Mouse (Mus musculus) small intestine, adult 2 months (tissue): ENCODE results near the gene Arf5. TPM values are rescaled to one million over a fixed set of nuclear protein-coding genes. Genes with fewer than 3 reads are reported as not detected.

ENCODE experiments used
- H3K27ac ChIP-seq: fragments of 200-500 bp; 2 replicates; pipeline ENCODE4 v1.5.1; 2012; ENCODE audit warnings: low read depth, low read length, control low read depth, inconsistent platforms; ENCODE audit not compliant: insufficient read depth
- H3K27me3 ChIP-seq: fragments of 200-500 bp; 2 replicates; pipeline ENCODE4 v1.6.1; 2012; ENCODE audit warnings: mild to moderate bottlenecking, moderate library complexity, low read length, inconsistent platforms; ENCODE audit not compliant: control insufficient read depth, insufficient read depth
- H3K36me3 ChIP-seq: fragments of 200-500 bp; 2 replicates; pipeline ENCODE4 v1.6.1; 2012; ENCODE audit warnings: mild to moderate bottlenecking, low read length, control low read depth, inconsistent platforms; ENCODE audit not compliant: control insufficient read depth, insufficient read depth
- H3K4me1 ChIP-seq: fragments of 200-500 bp; 2 replicates; pipeline ENCODE4 v1.6.1; 2012; ENCODE audit warnings: low read length, inconsistent platforms, mixed read lengths; ENCODE audit not compliant: control insufficient read depth, insufficient read depth, insufficient read length
- H3K4me3 ChIP-seq: fragments of 200-500 bp; 2 replicates; pipeline ENCODE4 v1.5.1; 2012; ENCODE audit warnings: low read depth, mild to moderate bottlenecking, control low read depth, inconsistent platforms, low read length, moderate library complexity
- CTCF ChIP-seq: fragments of 200-500 bp; IDR thresholded peaks from 2 replicates; pipeline ENCODE4 v1.5.1; 2012; ENCODE audit warnings: low read depth, mild to moderate bottlenecking, control low read depth, inconsistent platforms, low read length, moderate library complexity, mixed read lengths; ENCODE audit not compliant: insufficient replicate concordance, insufficient read length; ENCODE audit errors: extremely low read depth
- POLR2A ChIP-seq: fragments of 200-500 bp; IDR thresholded peaks from 2 replicates; pipeline ENCODE4 v1.6.1; 2012; ENCODE audit warnings: low read depth, mild to moderate bottlenecking, control low read depth, inconsistent platforms, low read length, moderate library complexity
- WGBS: fragments of 180-500 bp; shearing (Covaris S2); methylation state at CpG from one replicate; pipeline ENCODE4 v1.1.7; 2018; 5-methylcytosine and 5-hydroxymethylcytosine counted together
- polyA plus RNA-seq: library from polyadenylated mRNA; depleted of rRNA; stranded (reverse); fragments of >200 nt; gene quantifications from 2 replicates; pipeline ENCODE4 v1.2.3, GENCODE M21; 2012

Gene Arf5
- polyA plus RNA-seq, 1 experiment, result 1,346 TPM

DNA sequence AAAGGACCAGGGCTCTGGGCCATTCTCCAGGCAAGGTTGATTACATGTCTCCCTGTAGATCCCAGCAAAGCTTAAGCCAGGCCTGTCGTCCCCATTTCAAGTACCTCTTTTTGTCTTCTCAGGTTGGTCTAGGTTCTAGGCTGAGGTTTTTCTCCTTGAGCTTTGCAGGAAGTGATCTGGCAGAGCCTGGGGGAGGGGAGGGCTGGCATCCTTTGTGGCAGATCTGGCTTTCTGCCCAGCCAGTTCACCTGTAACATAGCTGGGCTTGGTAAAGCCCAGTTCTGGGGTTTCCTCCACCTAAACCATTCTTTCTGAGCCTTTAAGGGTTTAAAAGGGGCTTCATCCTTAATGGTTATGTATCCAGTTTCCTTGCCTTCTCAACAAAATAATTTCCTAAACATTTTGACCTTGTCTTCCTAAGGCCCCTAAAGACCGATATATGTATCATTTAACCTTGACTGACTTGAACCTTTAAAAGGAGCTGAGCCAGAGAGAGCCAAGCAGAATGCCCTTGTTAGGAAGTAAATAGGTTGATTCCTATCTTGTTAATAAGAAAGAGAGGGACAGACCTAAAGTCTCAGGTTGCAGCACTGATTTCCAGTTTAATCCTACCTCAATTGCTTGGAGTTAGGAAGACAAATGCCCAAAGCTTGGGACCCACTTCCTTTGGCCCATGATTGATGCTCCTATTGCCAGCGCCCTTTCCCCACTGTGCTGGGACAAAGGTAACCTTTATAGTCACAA is 3.9 kb downstream of the Arf5 start, which contains the start of gene Fscn3:
TSS of gene Fscn3 (plus strand) at position 694 of the 744 bp plus-strand sequence.
- Histone ChIP-seq H3K4me3 (no peak within 1 kb of the TSS), H3K36me3 (peaks cover 12% of the 10 kb centered on the region), H3K27me3 (no peaks in the 10 kb centered on the region), H3K4me1 (peaks cover 1% of the 10 kb centered on the region), H3K27ac (no peak within 1 kb of the TSS)
- no peak for TF ChIP-seq POLR2A
- TF ChIP-seq CTCF, result no peak
- 73% methylated on average over 3 of the region's 3 CpGs for WGBS

DNA sequence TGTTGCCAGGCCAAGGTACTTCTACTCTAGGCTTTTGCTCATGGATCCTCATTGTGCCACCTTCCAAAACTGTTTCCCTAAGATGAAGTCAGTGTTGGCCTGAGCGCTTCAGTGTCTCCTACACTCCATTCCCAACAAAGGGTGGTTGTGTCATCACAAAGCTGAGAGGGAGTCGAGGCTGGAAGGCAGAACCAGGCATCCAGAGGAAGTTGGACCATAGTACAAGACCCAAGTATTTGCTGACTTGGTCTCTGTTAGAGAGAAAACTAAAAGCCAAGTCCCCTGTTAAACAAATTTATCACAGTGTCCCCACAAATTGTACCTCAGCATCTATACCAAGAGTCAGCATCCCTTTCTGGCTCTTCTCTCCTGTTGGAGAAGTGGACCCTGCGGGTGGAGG is 4.9 kb downstream of the Arf5 start, which contains the start of gene Gcc1:
TSS of gene Gcc1 (minus strand) at position 101 of the 400 bp plus-strand sequence.
- no peaks in the 10 kb centered on the region; the same call in 1 of the 2 replicates for H3K4me1 ChIP-seq
- TF ChIP-seq CTCF, result no peak

DNA sequence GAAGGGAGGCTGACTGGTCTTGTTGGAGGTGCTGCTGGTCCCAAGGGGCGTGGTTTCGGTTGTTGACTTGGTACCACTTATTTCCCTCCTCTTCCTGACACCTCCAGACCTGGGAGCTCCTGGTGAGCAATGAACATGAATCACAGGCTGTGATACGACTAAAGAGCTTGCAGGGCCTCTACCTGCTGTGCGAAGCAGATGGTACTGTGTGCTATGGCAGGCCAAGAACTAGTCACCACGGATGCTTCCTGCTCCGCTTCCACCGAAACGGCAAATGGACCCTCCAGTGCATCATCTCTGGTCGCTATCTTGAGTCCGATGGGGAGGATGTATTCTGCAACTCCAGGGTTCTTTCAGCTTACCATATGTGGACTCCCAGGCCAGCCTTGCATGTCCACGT is 6.5 kb downstream of the Arf5 start:
- H3K27ac ChIP-seq, result no peak overlapping the region
- H3K36me3 ChIP-seq, result peaks cover 12% of the 10 kb centered on the region
- WGBS, result 91% methylated on average over 11 of the region's 11 CpGs
- TF ChIP-seq CTCF, result no peak
- no peak for TF ChIP-seq POLR2A
- no peak overlapping the region for H3K4me3 ChIP-seq
- H3K4me1 ChIP-seq, result no peaks in the 10 kb centered on the region; the same call in 1 of the 2 replicates
- no peaks in the 10 kb centered on the region for H3K27me3 ChIP-seq

More for the DNA sequence above, 4.9 kb downstream of the Arf5 start, which contains the start of gene Gcc1:
- Histone ChIP-seq H3K36me3 (peaks cover 12% of the 10 kb centered on the region), H3K27me3 (no peaks in the 10 kb centered on the region), H3K27ac (no peak within 1 kb of the TSS), H3K4me3 (no peak within 1 kb of the TSS)
- WGBS, result 91% methylated on average over 3 of the region's 3 CpGs

DNA sequence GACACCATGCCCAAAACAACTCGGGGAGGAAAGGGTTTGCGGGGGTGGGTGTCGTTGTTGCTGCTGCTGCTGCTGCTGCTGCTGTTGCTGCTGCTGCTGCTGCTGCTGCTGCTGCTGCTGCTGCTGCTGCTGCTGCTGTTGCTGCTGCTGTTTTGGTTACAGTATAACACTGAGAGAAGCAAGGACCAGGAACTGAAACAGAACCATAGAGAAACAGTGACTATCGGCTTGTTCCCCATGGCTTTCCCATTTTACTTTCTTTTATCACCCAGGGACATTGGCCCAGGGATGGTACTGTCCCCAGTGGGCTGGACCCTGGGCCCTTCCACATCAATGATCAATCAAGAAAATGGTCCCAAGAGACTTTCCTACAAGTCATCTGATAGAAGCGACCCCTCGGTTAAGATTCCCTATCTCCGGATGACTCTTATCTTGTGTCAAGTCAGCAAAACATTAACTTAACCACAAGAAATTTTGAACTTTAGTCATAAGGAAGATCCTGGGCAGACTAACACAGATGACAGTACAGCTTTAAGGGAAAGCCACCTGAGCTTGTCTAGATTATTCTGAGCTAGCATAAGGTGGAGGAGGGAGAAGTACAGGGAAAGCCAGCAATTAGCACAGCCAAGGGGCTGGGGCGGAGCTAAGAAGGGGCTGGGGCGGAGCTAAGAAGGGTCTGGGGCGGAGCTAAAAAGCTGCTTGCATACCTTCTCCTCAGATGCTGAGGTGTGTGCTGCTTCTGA is 7.6 kb downstream of the Arf5 start:
- H3K4me3 ChIP-seq, result no peak overlapping the region; the same call in 1 of the 2 replicates

DNA sequence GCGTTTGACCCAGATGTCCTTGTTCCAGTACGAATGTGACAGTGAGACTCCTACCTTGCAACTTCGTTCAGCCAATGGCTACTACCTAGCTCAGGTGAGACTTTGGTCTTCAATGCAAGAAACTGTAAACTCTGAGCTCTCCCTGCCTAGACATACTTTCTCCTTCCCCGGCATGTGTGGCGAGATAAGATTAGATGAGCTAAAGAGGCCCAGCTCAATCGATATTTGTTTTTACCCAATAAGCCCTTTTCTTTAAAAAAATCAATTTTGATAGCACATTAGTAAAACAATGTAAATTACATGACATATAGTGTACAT is 8.1 kb downstream of the Arf5 start:
- Histone ChIP-seq H3K27ac (0 out of 2 replicates have a peak overlapping the region, but pooled peaks have one; percentile 1), H3K36me3 (peaks cover 4% of the 10 kb centered on the region; the same call in 1 of the 2 replicates), H3K4me3 (no peak overlapping the region; the same call in 1 of the 2 replicates), H3K4me1 (no peaks in the 10 kb centered on the region), H3K27me3 (no peaks in the 10 kb centered on the region)
- TF ChIP-seq CTCF, result no peak
- no peak for TF ChIP-seq POLR2A
- 31% methylated on average over 6 of the region's 6 CpGs for WGBS

More for the DNA sequence above, 7.6 kb downstream of the Arf5 start:
- 0 out of 2 replicates have a peak overlapping the region, but pooled peaks have one; percentile 1 for H3K27ac ChIP-seq
- 42% methylated on average over 10 of the region's 10 CpGs for WGBS
- no peaks in the 10 kb centered on the region for H3K27me3 ChIP-seq
- no peaks in the 10 kb centered on the region for H3K4me1 ChIP-seq
- TF ChIP-seq POLR2A (no peak), CTCF (no peak)
- peaks cover 8% of the 10 kb centered on the region for H3K36me3 ChIP-seq

DNA sequence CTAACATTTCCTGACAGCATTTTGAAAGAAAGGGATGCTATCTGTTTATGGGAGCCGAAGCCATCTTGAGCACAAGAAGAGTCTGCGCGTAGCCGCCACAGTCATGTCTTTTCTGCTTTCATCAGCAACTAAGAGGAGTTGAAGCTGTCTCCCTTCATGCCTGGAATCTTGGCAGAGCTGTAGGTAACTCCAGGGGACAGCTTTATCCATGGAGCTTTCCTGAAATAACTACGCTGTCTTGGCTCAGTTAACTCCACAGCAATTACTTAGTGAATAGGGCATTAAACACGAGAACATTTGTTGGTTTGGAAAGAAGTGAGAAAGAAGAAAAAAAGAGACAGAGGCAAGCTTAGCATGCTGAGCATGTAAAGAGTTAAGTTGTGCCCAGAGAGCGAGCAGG is 24.6 kb downstream of the Arf5 start:
- H3K4me1 ChIP-seq, result no peaks in the 10 kb centered on the region
- no peak overlapping the region for H3K27ac ChIP-seq
- H3K36me3 ChIP-seq, result no peaks in the 10 kb centered on the region
- 79% methylated on average over 7 of the region's 7 CpGs for WGBS
- no peak overlapping the region for H3K4me3 ChIP-seq
- TF ChIP-seq POLR2A (no peak), CTCF (no peak)
- peaks cover 5% of the 10 kb centered on the region for H3K27me3 ChIP-seq

DNA sequence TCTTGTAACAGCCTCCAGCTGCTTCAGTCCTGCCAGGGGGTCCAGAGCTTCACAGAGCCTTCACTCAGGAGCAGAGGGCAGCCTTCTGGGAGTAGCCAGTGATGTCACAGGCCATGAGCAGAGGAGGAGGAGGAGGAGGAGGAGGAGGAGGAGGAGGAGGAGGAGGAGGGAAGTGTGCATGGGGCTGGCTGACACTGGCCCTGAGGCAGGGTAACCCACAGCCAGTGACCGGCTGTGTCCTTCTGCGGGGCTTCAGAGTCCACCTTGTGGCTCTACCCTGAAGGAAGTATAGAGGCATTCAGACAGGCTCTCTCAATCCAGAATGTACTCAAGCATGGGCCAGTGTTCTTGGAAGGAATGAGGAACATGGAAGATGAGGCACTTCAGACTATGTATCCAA is 25.9 kb downstream of the Arf5 start, which contains the start of gene Pax4:
TSS of gene Pax4 (minus strand) at position 101 of the 400 bp plus-strand sequence.
- H3K27me3 ChIP-seq, result peaks cover 5% of the 10 kb centered on the region
- no peak for TF ChIP-seq CTCF
- TF ChIP-seq POLR2A, result no peak
- peaks cover 2% of the 10 kb centered on the region; the same call in 1 of the 2 replicates for H3K4me1 ChIP-seq
- H3K27ac ChIP-seq, result no peak within 1 kb of the TSS
- 80% methylated on average over 2 of the region's 2 CpGs for WGBS
- no peaks in the 10 kb centered on the region for H3K36me3 ChIP-seq
- H3K4me3 ChIP-seq, result no peak within 1 kb of the TSS
